In the genomic region with DNA sequence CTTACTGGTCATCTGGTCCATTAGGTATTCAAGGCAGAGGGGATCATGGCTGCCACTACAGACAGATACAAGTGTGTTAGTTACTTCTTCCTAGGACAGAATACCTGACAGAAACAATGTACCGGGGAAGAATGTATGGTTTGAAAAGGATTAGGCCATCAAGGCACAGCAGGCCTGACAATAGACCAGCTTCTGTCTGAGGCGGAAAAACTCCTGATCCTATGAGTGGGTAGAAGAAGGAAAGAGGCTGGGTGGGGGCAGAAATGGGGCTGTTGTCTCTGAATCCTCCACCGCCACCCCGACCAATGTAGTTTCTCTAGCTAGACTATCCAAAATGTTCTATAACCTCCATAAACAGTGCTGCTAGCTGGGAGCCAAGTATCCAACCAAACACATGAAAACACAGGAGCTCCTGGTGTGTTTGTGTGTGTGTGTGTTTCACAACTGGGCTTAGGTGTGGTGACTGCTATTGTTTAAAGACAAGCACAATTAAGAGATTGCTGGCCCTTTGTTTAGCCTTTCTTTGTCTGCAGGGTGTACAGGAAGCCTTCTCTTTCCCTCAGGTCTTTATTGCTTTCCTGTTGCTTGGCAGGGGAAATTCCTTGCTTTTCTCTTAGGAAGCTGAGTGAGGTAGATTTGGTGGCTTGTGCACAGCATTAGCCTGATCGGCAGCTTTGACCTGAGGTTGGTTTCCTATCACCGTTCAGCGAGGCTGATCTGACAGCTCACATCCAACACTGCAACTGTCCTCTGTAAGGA, we compare ENCODE assay signal across 26 mouse cellular contexts.
A peak's percentile ranks its signal among the peaks of the same experiment; 100 is the strongest.
DNase-seq lines count a peak whose midpoint lies in the region; TF ChIP-seq lines count a peak whose summit lies in the region.
"Had no signal": no experiment of that assay in that cellular context is flagged by ENCODE, and none has a peak within 500 bp of the region (broad histone marks: within the 10 kb centered on the region; RNA-seq: fewer than 3 reads in every experiment).

No protein-coding gene starts in this region.

- no peak for TF ChIP-seq CTCF in E14TG2a.4 (conservative IDR thresholded peaks at IDR 0.05; ENCODE audit: low read length)

- H3K4me1 ChIP-seq in E14TG2a.4 (replicated peaks; ENCODE audit: low read depth, low read length), result peaks cover 94% of the 10 kb centered on the region
- H3K4me1 ChIP-seq in limb, embryonic 10.5 days, result peaks cover 74% of the 10 kb centered on the region

- peaks cover 5% of the 10 kb centered on the region; the same call in 1 of the 2 replicates for H3K9me3 ChIP-seq in E14TG2a.4 (ENCODE audit: low read length)
- H3K9me3 ChIP-seq in limb, embryonic 10.5 days (replicated peaks), result no peaks in the 10 kb centered on the region
- H3K9me3 ChIP-seq: heart, embryonic 12.5 days; hindbrain, embryonic 13.5 days; liver, embryonic 12.5 days; midbrain, embryonic 13.5 days; stomach, embryonic 15.5 days had no signal

- peak overlapping the region; percentile 59 for H3K4me3 ChIP-seq in E14TG2a.4 (replicated peaks; ENCODE audit: low read length)
- H3K4me3 ChIP-seq in limb, embryonic 10.5 days, result no peak overlapping the region
- H3K4me3 ChIP-seq: erythroblast, embryonic 14.5 days; gastrocnemius, adult 2 months; heart, adult 2 months; heart, embryonic 12.5 days; hindbrain, embryonic 13.5 days; layer of hippocampus, adult 2 months; liver, embryonic 12.5 days; megakaryocyte, embryonic 14.5 days; midbrain, embryonic 13.5 days; stomach, embryonic 15.5 days had no signal

- peak overlapping the region; percentile 61 for H3K27ac ChIP-seq in limb, embryonic 10.5 days
- H3K27ac ChIP-seq: gastrocnemius, adult 2 months; heart, adult 2 months; hindbrain, embryonic 13.5 days; layer of hippocampus, adult 2 months; liver, embryonic 12.5 days; midbrain, embryonic 13.5 days; stomach, embryonic 15.5 days had no signal

- 74% methylated on average over 7 of the region's 7 CpGs for WGBS in limb, embryonic 10.5 days

- no peaks in the 10 kb centered on the region for H3K27me3 ChIP-seq in E14TG2a.4 (ENCODE audit: insufficient read depth, low read length)
- H3K27me3 ChIP-seq in limb, embryonic 10.5 days (ENCODE audit: low read depth, poor library complexity, severe bottlenecking), result peaks cover 80% of the 10 kb centered on the region

- no peaks in the 10 kb centered on the region for H3K36me3 ChIP-seq in E14TG2a.4 (ENCODE audit: insufficient read depth, low read length)
- no peaks in the 10 kb centered on the region for H3K36me3 ChIP-seq in limb, embryonic 10.5 days
- H3K36me3 ChIP-seq: heart, embryonic 12.5 days; hindbrain, embryonic 13.5 days; liver, embryonic 12.5 days; midbrain, embryonic 13.5 days; stomach, embryonic 15.5 days had no signal

- peak; percentile 12 for DNase-seq in kidney, postnatal 14 days
- no peak for DNase-seq in kidney, postnatal 25 days
- DNase-seq in ES-CJ7 (ENCODE audit: low read depth, low spot score), result peak; percentile 82
- no peak for DNase-seq in limb, embryonic 10.5 days (ENCODE audit: low spot score)
- DNase-seq in layer of hippocampus, postnatal 10 days (ENCODE audit: low spot score in 2 of 2), result no peak
- no peak for DNase-seq in layer of hippocampus, adult 8-10 months (ENCODE audit: low spot score in 2 of 2)
- DNase-seq: adrenal gland, adult 2 months; adrenal gland, postnatal 36 days; cerebellum, adult 18-20 months; gastrocnemius, adult 2 months; heart, adult 2 months; heart, postnatal 4 days; kidney, postnatal 10 days; layer of hippocampus, postnatal 36 days; liver, postnatal 0 days; lung, postnatal 4 days; right cerebral cortex, postnatal 14 days had no signal

Comparison
In these comparisons a context has a peak if more than half of its experiments do, and no peak if none do; other contexts are left out.
1. DNase-seq: peak in kidney, postnatal 14 days (single experiment) and ES-CJ7 (single experiment); none in kidney, postnatal 25 days (0 of 2), limb, embryonic 10.5 days (single experiment), layer of hippocampus, postnatal 10 days (0 of 2) and layer of hippocampus, adult 8-10 months (0 of 2).